Mouse (Mus musculus): ENCODE measurements around the gene Psmd13.
"Not testable (repeated sequence)": the region's sequence is repeated elsewhere in the genome, so short reads cannot be mapped to it uniquely, and the experiment has no call there.

The Psmd13 gene

GRCm38 (mm10) chr7:140856785-140857549 is 24.8 kb upstream of the Psmd13 start, which contains the start of gene Ric8a:
TSS of gene Ric8a (plus strand) at chr7:140856957.
- DNase-seq (ENCODE audit: low read depth, low spot score) = peak; percentile 77

GRCm38 (mm10) chr7:140857550-140858505 is 23.9 kb upstream of the Psmd13 start, which contains the start of gene Bet1l:
TSS of gene Bet1l (minus strand) at chr7:140857577.
- DNase-seq (ENCODE audit: low read depth, low spot score) = no peak

GRCm38 (mm10) chr7:140858746-140859145 is 23.0 kb upstream of the Psmd13 start:
- DNase-seq (ENCODE audit: low read depth, low spot score) = no peak

GRCm38 (mm10) chr7:140859997-140860396 is 21.8 kb upstream of the Psmd13 start:
- no peak for DNase-seq (ENCODE audit: low read depth, low spot score)

GRCm38 (mm10) chr7:140860728-140861127 is 21.0 kb upstream of the Psmd13 start:
- DNase-seq (ENCODE audit: low read depth, low spot score) = no peak

- no peak for DNase-seq (ENCODE audit: low read depth, low spot score)
Observed at GRCm38 (mm10) chr7:140864761-140865160, 17.0 kb upstream of the Psmd13 start.

GRCm38 (mm10) chr7:140874224-140874623 is 7.5 kb upstream of the Psmd13 start:
- no peak for DNase-seq (ENCODE audit: low read depth, low spot score)

- DNase-seq (ENCODE audit: low read depth, low spot score) = no peak
Observed at GRCm38 (mm10) chr7:140877364-140877763, 4.4 kb upstream of the Psmd13 start.

- DNase-seq (ENCODE audit: low read depth, low spot score) = no peak
Observed at GRCm38 (mm10) chr7:140879355-140879754, 2.4 kb upstream of the Psmd13 start.

- no peak for DNase-seq (ENCODE audit: low read depth, low spot score)
Observed at GRCm38 (mm10) chr7:140880419-140880818, 1.3 kb upstream of the Psmd13 start.

- no peak for DNase-seq (ENCODE audit: low read depth, low spot score)
Observed at GRCm38 (mm10) chr7:140880865-140881515, 778 bp upstream of the Psmd13 start.

- no peak for DNase-seq (ENCODE audit: low read depth, low spot score)
Observed at GRCm38 (mm10) chr7:140882469-140882803, 668 bp downstream of the Psmd13 start.

GRCm38 (mm10) chr7:140890636-140891035 is 8.9 kb downstream of the Psmd13 start:
- not testable (repeated sequence) for DNase-seq (ENCODE audit: low read depth, low spot score)

GRCm38 (mm10) chr7:140894031-140894430 is 12.3 kb downstream of the Psmd13 start:
- no peak for DNase-seq (ENCODE audit: low read depth, low spot score)

- no peak for DNase-seq (ENCODE audit: low read depth, low spot score)
Observed at GRCm38 (mm10) chr7:140894611-140895010, 12.8 kb downstream of the Psmd13 start.

- no peak for DNase-seq (ENCODE audit: low read depth, low spot score)
Observed at GRCm38 (mm10) chr7:140897863-140898262, 16.1 kb downstream of the Psmd13 start.

- DNase-seq (ENCODE audit: low read depth, low spot score) = no peak
Observed at GRCm38 (mm10) chr7:140899121-140899520, 17.4 kb downstream of the Psmd13 start.

GRCm38 (mm10) chr7:140900220-140900619 is 18.5 kb downstream of the Psmd13 start, which contains the start of gene Cox8b:
TSS of gene Cox8b (minus strand) at chr7:140900446.
- DNase-seq (ENCODE audit: low read depth, low spot score) = no peak

GRCm38 (mm10) chr7:140902036-140902875 is 20.5 kb downstream of the Psmd13 start:
- DNase-seq (ENCODE audit: low read depth, low spot score) = no peak

GRCm38 (mm10) chr7:140903212-140903611 is 21.4 kb downstream of the Psmd13 start:
- DNase-seq (ENCODE audit: low read depth, low spot score) = peak; percentile 50

- DNase-seq (ENCODE audit: low read depth, low spot score) = no peak
Observed at GRCm38 (mm10) chr7:140905642-140906081, 23.9 kb downstream of the Psmd13 start.

All from c-Kit-negative CD71-positive TER-119-positive erythroid progenitor cells, embryonic 14.5 days (primary cell).